Mouse (Mus musculus) MEL (cell line): Measurements from ENCODE around the gene Trappc10.

Experiments used
- MAX ChIP-seq: IDR thresholded peaks from 2 replicates; pipeline ENCODE4 v1.6.1; 2011; ENCODE audit warnings: low read length, improper control_type of control experiment
- POLR2A ChIP-seq, 2 experiments: IDR thresholded peaks; 2 replicates each; pipeline ENCODE4 v1.6.1; 2011 to 2012; ENCODE audit warnings: low read length in 2 of 2, mild to moderate bottlenecking in 2 of 2, control low read depth in 1 of 2, improper control_type of control experiment in 1 of 2, low read depth in 1 of 2, moderate library complexity in 1 of 2; ENCODE audit not compliant: control insufficient read depth in 1 of 2, insufficient read depth in 1 of 2, poor library complexity in 1 of 2
- RAD21 ChIP-seq: IDR thresholded peaks from 2 replicates; pipeline ENCODE4 v1.6.1; 2011; ENCODE audit warnings: mild to moderate bottlenecking, low read depth, low read length, improper control_type of control experiment
- RCOR1 ChIP-seq: IDR thresholded peaks from 2 replicates; pipeline ENCODE4 v1.6.1; 2012; ENCODE audit warnings: low read depth, mild to moderate bottlenecking, inconsistent platforms, low read length, improper control_type of control experiment
- TCF12 ChIP-seq: IDR thresholded peaks from 2 replicates; pipeline ENCODE4 v1.6.1; 2014; ENCODE audit warnings: low read depth, mild to moderate bottlenecking, inconsistent platforms, low read length, improper control_type of control experiment, moderate library complexity
- ZKSCAN1 ChIP-seq: IDR thresholded peaks from 2 replicates; pipeline ENCODE4 v1.6.1; 2012; ENCODE audit warnings: low read depth, mild to moderate bottlenecking, inconsistent platforms, low read length, improper control_type of control experiment, moderate library complexity

- no peak for TF ChIP-seq MAX
- no peak for TF ChIP-seq TCF12
- no peak for TF ChIP-seq POLR2A (IDR thresholded peaks at IDR 0.05; ENCODE audit: control insufficient read depth in 1 of 2, insufficient read depth in 1 of 2, low read depth in 1 of 2, low read length in 2 of 2, poor library complexity in 1 of 2)
- TF ChIP-seq RCOR1, result no peak
- no peak for TF ChIP-seq ZKSCAN1
- no peak for TF ChIP-seq RAD21
Observed at GRCm38 (mm10) chr10:78288135-78288534, 43.7 kb upstream of the Trappc10 start.
